Mouse (Mus musculus): ENCODE results near the gene Mprip. TPM values are rescaled to one million over a fixed set of nuclear protein-coding genes. Genes with fewer than 3 reads are reported as not detected.

Mprip gene
- polyA plus RNA-seq, 1 experiment from 2014 or later: 14.4 TPM

GRCm38 (mm10) chr11:59800412-59800811 is 139.3 kb downstream of the Mprip start:
- 83% methylated on average over 10 of the region's 10 CpGs for WGBS (ENCODE audit: insufficient replicate concordance)
- no peaks in the 10 kb centered on the region for H3K27me3 ChIP-seq
- H3K36me3 ChIP-seq (replicated peaks): peaks cover 98% of the 10 kb centered on the region

DNA sequence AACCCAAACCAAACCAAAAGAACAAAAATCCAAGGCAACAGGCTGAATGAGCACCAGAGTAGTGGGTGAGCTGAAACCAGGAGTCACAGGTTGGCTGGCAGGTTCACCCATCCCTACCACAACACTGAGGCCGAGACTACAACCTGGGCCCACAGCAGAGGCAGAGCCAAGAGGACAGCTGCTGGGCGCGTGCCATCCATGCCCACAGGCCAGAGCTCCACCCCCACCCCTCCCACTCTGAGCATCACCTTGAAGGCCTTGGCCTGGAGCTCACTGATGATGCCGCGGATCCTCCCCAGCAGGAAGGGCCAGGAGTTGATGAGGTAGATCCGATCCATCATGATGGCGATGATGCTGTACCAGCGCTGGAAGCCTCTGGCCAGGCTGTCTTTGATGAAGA is 140.8 kb downstream of the Mprip start:
- Histone ChIP-seq H3K36me3 (replicated peaks) (peaks cover 96% of the 10 kb centered on the region), H3K27ac (replicated peaks) (no peak overlapping the region), H3K4me1 (replicated peaks) (no peaks in the 10 kb centered on the region), H3K4me3 (replicated peaks) (no peak overlapping the region), H3K9me3 (replicated peaks) (no peaks in the 10 kb centered on the region), H3K4me2 (no peak overlapping the region), H3K27me3 (no peaks in the 10 kb centered on the region), H3K9ac (no peak overlapping the region)
- ATAC-seq (ENCODE audit: insufficient read depth): no peak
- WGBS (ENCODE audit: insufficient replicate concordance): 83% methylated on average over 8 of the region's 8 CpGs

More at GRCm38 (mm10) chr11:59800412-59800811, 139.3 kb downstream of the Mprip start:
- Histone ChIP-seq H3K4me1 (replicated peaks) (no peaks in the 10 kb centered on the region), H3K9ac (no peak overlapping the region), H3K9me3 (replicated peaks) (no peaks in the 10 kb centered on the region), H3K27ac (replicated peaks) (no peak overlapping the region), H3K4me3 (replicated peaks) (no peak overlapping the region), H3K4me2 (no peak overlapping the region)
- no peak for ATAC-seq (ENCODE audit: insufficient read depth)

- peaks cover 8% of the 10 kb centered on the region for H3K4me1 ChIP-seq (replicated peaks)
- no peak for ATAC-seq (ENCODE audit: insufficient read depth)
- 83% methylated on average over 14 of the region's 14 CpGs for WGBS (ENCODE audit: insufficient replicate concordance)
- no peak overlapping the region for H3K27ac ChIP-seq (replicated peaks)
- no peak overlapping the region for H3K9ac ChIP-seq
- H3K4me3 ChIP-seq (replicated peaks): no peak overlapping the region
- H3K36me3 ChIP-seq (replicated peaks): peaks cover 90% of the 10 kb centered on the region
- H3K9me3 ChIP-seq (replicated peaks): no peaks in the 10 kb centered on the region
- H3K4me2 ChIP-seq: no peak overlapping the region
- H3K27me3 ChIP-seq: no peaks in the 10 kb centered on the region
These were observed 142.4 kb downstream of the Mprip start for GRCm38 (mm10) chr11:59803516-59803915.

DNA sequence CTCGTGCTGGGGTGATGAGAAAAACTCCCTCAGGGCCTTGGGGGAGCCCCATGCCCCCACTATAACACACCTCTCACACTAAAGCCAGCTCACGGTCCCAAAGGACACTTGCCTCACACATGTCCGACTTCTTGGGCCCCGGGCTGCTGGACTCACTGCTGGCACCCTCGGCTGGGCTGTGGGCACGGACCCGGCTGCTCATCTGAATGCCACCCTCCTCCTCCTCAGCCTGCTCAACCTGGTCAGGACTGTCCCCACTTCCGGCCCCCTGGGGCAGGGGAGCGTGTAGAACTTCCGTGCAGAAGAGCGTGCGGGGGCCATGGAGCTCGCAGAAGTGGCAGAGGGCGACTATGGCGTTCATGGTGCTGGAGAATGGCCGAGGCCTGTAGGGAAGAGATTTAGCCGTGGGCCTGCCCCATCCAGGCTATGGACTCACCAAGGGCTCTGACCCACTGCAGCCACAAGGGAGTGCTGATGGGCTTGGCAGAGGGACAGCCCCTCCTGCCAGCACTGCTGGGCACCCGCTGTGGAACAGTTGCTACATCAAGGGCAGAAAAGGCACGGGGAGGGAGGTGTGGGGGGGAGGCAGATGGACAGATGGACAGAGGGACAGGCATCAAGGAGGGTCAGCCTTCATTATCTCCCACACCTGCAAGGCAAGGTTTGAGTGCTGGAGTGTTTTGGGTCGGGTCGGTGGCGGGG is 143.5 kb downstream of the Mprip start:
- no peaks in the 10 kb centered on the region for H3K27me3 ChIP-seq
- WGBS (ENCODE audit: insufficient replicate concordance): 79% methylated on average over 22 of the region's 22 CpGs
- H3K4me2 ChIP-seq: no peak overlapping the region
- H3K27ac ChIP-seq (replicated peaks): no peak overlapping the region
- no peak for ATAC-seq (ENCODE audit: insufficient read depth)
- peaks cover 79% of the 10 kb centered on the region for H3K36me3 ChIP-seq (replicated peaks)
- H3K4me3 ChIP-seq (replicated peaks): no peak overlapping the region
- no peak overlapping the region for H3K9ac ChIP-seq
- H3K9me3 ChIP-seq (replicated peaks): no peaks in the 10 kb centered on the region
- H3K4me1 ChIP-seq (replicated peaks): peaks cover 18% of the 10 kb centered on the region

- no peak overlapping the region for H3K9ac ChIP-seq
- H3K27me3 ChIP-seq: no peaks in the 10 kb centered on the region
- no peak for ATAC-seq (ENCODE audit: insufficient read depth)
- H3K4me3 ChIP-seq (replicated peaks): no peak overlapping the region
- H3K27ac ChIP-seq (replicated peaks): no peak overlapping the region
- H3K36me3 ChIP-seq (replicated peaks): peaks cover 72% of the 10 kb centered on the region
- H3K4me1 ChIP-seq (replicated peaks): peaks cover 18% of the 10 kb centered on the region
- WGBS (ENCODE audit: insufficient replicate concordance): 76% methylated on average over 1 of the region's 1 CpGs
- H3K9me3 ChIP-seq (replicated peaks): no peaks in the 10 kb centered on the region
- no peak overlapping the region for H3K4me2 ChIP-seq
These were observed 144.2 kb downstream of the Mprip start for GRCm38 (mm10) chr11:59805256-59805655.

DNA sequence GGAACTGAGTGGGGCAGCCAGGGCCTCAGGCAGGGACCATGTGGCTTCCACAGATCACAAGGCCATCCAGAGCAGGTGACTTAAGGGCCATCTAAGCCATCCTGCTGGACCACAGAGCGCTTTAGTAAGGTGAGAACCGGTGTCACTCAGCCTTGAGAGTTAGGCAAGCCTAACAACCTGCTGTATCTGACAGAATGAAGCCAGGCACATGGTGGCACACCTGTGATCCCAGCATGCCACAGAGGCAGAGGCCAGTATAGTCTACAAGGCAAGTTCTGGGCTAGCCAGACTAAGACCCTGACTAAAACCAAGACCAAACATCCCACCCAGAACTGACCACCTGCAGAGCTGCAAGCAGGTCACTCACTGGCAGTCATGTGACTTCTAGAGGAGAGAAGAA is 144.6 kb downstream of the Mprip start:
- H3K4me2 ChIP-seq: no peak overlapping the region
- WGBS (ENCODE audit: insufficient replicate concordance): 91% methylated on average over 2 of the region's 2 CpGs
- peaks cover 22% of the 10 kb centered on the region for H3K4me1 ChIP-seq (replicated peaks)
- no peak overlapping the region for H3K27ac ChIP-seq (replicated peaks)
- no peak overlapping the region for H3K4me3 ChIP-seq (replicated peaks)
- no peaks in the 10 kb centered on the region for H3K9me3 ChIP-seq (replicated peaks)
- no peak overlapping the region for H3K9ac ChIP-seq
- H3K27me3 ChIP-seq: no peaks in the 10 kb centered on the region
- peaks cover 68% of the 10 kb centered on the region for H3K36me3 ChIP-seq (replicated peaks)
- no peak for ATAC-seq (ENCODE audit: insufficient read depth)

GRCm38 (mm10) chr11:59808170-59808960 is 147.3 kb downstream of the Mprip start:
- H3K9me3 ChIP-seq (replicated peaks): no peaks in the 10 kb centered on the region
- H3K4me3 ChIP-seq (replicated peaks): peak overlapping the region; percentile 83
- H3K27me3 ChIP-seq: no peaks in the 10 kb centered on the region
- peak overlapping the region; percentile 51; the same call in 1 of the 2 replicates for H3K9ac ChIP-seq
- peak overlapping the region; percentile 94 for H3K4me2 ChIP-seq
- peaks cover 32% of the 10 kb centered on the region for H3K4me1 ChIP-seq (replicated peaks)
- peaks cover 43% of the 10 kb centered on the region for H3K36me3 ChIP-seq (replicated peaks)
- WGBS (ENCODE audit: insufficient replicate concordance): 63% methylated on average over 14 of the region's 14 CpGs
- peak overlapping the region; percentile 93 for H3K27ac ChIP-seq (replicated peaks)
- ATAC-seq (ENCODE audit: insufficient read depth): no peak

DNA sequence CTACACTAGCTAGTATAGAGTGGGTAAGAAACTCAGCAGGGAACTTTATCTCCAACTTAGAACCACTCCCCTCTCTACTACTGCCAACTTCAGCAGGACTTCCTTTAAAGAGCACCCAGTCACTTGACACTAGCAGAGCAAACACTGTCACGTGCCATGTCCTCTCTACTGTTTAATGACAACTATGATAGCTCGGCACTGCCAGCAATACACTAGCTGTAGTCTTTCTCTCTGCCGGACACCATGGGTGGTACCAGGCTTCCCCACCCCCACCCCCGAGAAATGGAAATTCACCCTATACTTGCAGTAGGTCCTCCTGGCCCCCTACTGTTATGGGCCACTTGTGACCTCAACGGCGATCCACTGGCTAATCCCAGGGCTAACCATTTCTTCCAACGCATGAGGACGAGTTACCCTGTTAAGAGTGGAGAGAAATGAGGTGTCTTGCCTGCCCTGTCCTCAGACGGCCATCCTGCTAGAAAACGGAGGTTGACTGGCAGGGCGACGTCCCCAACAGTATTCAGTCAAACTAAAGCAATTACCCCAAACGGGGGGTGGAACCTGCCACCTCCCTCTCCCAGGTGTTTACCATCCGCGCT is 148.1 kb downstream of the Mprip start:
- no peaks in the 10 kb centered on the region for H3K9me3 ChIP-seq (replicated peaks)

DNA sequence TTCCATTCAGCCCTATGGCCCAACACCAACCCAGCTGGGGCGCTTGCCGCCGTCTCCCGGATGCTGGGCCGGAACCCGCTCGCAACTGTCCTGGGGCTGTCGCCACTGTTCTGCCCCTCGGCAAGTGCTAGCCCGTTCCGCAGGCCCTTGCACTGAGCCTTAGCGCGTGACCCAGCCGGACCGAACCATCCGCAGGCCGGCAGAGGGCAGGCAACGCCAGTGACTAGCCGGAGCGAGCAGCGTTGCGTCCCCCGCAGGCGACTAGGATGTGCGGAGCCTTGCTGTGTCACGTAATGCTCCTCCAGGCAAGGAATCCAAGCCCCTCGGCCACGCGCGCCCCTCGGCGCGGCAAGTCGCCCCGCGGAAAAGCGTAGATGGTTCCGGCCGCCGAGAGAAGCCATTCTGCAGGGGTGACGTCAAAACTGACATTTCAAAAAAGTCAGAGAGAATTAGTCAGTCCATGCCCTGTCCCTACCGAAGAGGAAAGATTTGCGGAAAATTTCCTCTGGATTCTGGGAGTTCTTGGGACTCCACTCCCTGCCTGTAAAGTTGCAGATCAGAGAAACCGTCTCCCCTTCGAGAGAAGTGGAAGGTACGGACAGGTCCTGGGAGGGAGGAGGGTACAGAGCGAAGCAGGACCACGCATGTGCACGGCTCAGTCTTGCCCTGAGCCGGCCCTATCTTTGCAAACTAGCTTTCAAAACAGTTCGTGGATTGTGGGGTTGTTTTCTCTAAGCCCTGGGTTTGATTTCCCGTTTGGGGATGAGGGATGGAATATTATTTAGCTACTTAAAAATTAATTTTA is 148.8 kb downstream of the Mprip start, which contains the start of gene Flcn:
Flcn (minus strand) TSS at position 347 of the 805 bp plus-strand sequence.
- Histone ChIP-seq H3K9me3 (replicated peaks) (no peaks in the 10 kb centered on the region), H3K4me1 (replicated peaks) (peaks cover 39% of the 10 kb centered on the region), H3K9ac (peak within 1 kb of the TSS; percentile 89), H3K36me3 (replicated peaks) (peaks cover 28% of the 10 kb centered on the region), H3K4me2 (peak within 1 kb of the TSS; percentile 94), H3K27ac (replicated peaks) (peak within 1 kb of the TSS; percentile 93), H3K27me3 (no peaks in the 10 kb centered on the region), H3K4me3 (replicated peaks) (peak within 1 kb of the TSS; percentile 83)
- ATAC-seq (ENCODE audit: insufficient read depth): peak; percentile 94
- WGBS (ENCODE audit: insufficient replicate concordance): under 1% methylated on average over 52 of the region's 52 CpGs

More for the DNA sequence above, 148.1 kb downstream of the Mprip start:
- Histone ChIP-seq H3K4me1 (replicated peaks) (peaks cover 32% of the 10 kb centered on the region), H3K4me2 (peak overlapping the region; percentile 94), H3K9ac (peak overlapping the region; percentile 89), H3K4me3 (replicated peaks) (peak overlapping the region; percentile 83), H3K27me3 (no peaks in the 10 kb centered on the region), H3K36me3 (replicated peaks) (peaks cover 35% of the 10 kb centered on the region), H3K27ac (replicated peaks) (peak overlapping the region; percentile 93)
- ATAC-seq (ENCODE audit: insufficient read depth): peak; percentile 29
- under 1% methylated on average over 15 of the region's 15 CpGs for WGBS (ENCODE audit: insufficient replicate concordance)

- Histone ChIP-seq H3K4me2 (peak overlapping the region; percentile 94), H3K9ac (peak overlapping the region; percentile 89), H3K4me1 (replicated peaks) (peaks cover 39% of the 10 kb centered on the region), H3K4me3 (replicated peaks) (peak overlapping the region; percentile 83), H3K9me3 (replicated peaks) (no peaks in the 10 kb centered on the region), H3K36me3 (replicated peaks) (peaks cover 21% of the 10 kb centered on the region), H3K27me3 (no peaks in the 10 kb centered on the region), H3K27ac (replicated peaks) (peak overlapping the region; percentile 93)
- no peak for ATAC-seq (ENCODE audit: insufficient read depth)
- WGBS (ENCODE audit: insufficient replicate concordance): 41% methylated on average over 14 of the region's 14 CpGs
These were observed 149.5 kb downstream of the Mprip start for GRCm38 (mm10) chr11:59810480-59811158.
